Mouse (Mus musculus): ENCODE measurements around the gene Gm21188.
"Not testable (repeated sequence)": the region's sequence is repeated elsewhere in the genome, so short reads cannot be mapped to it uniquely, and the experiment has no call there.

Gene Gm21188

DNA sequence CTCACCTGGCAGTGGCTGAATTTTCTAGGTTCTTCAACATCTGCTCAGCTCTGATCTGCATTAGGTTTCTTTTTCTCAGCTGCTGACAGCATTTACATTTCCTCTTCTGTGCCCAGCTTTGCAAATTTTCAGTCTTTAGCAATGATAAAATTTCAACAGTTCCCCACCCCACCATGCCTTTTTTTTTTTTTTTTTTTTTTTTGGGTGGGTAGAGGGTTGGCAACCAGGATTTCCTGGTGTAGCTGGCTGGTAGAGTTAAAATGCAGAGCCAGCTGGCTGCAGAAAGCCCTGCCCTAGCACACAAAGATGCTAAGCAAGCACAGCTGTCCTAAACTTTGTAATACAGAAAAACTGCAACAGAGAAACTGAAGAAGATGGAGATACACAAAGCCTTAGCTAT lies at the start of gene Gm21188:
TSS of gene Gm21188 (minus strand) at position 110 of the 400 bp plus-strand sequence.
- DNase-seq (ENCODE audit: low spot score in 2 of 2) = not testable (repeated sequence)

DNA sequence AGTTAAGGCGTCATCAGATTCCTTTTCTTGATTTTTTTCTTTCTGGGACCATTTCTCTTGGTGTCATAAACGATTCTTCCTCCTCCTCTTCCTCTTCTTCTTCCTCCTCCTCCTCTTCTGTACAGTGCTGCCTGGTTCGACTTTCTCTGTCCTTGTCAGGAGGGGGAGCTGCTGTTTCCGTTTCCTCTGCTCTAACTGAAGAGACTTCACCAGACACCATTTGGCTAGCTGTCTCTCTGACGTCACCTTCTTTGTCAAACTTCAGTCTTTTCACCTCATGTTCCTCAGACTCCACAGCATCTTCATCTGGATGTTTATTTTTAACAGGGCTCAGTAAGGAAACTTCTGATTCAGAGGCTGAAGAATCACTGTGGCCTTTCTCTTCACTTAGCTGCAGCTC lies 47.3 kb upstream of the Gm21188 start:
- DNase-seq (ENCODE audit: low spot score in 2 of 2) = not testable (repeated sequence)

DNA sequence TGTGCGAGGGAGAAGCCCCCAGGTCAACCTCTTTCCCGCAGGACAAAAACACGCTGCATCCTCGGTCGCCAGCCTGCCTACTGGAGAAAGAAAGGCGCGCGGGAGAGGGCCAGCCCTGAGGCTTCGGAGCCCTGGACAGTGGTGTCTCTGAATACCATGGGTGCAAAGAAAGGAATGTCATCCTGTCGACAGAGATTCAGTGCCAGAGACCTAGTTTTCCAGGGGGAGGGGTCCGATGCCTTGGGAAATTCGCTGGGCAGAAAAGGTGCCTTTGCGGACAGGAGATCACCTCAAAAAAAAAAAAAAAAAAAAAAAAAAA lies 44.9 kb upstream of the Gm21188 start:
- DNase-seq (ENCODE audit: low spot score in 2 of 2) = not testable (repeated sequence)

DNA sequence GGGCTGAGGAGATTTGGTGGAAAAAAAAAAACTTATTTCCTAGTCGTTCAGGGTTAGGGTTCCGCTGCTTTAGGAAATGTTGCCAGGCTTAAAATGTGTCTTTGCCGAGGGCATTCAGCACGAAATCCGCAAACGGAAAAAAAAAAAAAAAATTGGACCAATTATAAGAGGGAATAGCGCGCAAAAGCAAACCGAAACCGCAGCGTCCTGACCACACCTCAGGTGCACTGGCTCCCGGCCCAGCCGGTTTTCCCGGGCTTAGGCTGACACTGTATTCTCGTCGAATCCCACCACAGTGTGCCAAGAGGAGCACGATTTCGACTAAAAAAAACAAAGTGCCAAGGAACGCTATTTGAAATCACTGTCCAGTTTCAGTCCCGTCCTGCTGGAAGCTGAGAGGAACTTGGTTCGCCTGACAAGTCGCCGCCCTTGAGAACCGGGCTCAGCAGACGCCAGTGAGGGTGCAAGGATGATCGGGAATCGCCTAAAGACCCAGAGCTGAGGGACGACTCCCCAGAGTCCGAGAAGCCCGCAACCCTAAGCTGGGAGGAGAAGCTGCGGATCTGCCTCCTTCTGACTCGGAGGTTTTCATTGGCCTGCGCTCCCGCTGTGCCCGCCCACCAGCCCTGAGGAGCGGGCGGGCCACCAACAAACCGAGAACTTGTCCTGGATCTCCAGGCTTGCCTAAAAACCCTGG lies 44.4 kb upstream of the Gm21188 start:
- not testable (repeated sequence) for DNase-seq (ENCODE audit: low spot score in 2 of 2)

DNA sequence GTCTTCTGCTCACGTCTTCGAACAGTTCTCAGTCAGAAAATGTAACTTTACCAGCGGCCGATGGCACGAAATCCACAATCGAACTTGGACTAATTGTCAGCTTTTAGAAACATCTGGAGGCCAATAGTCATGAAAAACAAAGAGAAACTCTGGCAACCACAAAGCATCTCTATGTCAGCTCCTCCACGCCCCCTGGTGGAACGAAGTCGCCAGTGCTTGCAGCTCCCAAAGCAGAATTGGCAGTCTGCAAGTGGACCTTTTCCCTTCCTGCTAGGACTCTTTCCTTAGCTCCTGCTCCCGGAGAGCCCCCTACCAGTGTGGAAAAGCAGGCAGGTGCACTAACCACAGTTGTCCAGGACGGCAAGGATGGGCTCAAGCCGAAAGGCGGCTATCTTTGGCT lies 41.0 kb upstream of the Gm21188 start:
- DNase-seq (ENCODE audit: low spot score in 2 of 2) = not testable (repeated sequence)

DNA sequence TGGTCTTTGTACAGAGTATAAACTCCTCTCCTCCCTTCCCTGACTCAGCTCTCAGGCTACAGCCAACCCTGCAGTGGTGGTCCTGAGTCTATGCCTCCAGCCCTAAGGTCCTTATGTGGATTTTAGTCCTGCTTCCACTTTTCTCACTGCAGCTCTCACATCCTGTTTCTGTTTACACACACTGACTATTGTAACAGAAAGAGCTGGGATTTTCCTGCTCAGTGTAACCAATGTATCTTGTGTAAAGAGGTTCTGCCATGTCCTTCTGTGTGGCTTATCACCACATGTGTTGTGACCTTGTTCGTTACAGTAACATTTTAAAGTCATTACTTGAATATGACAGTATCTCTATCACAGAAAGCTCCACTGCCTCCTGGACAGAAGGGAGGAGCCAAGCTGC lies 27.6 kb upstream of the Gm21188 start:
- DNase-seq (ENCODE audit: low spot score in 2 of 2) = not testable (repeated sequence)

DNA sequence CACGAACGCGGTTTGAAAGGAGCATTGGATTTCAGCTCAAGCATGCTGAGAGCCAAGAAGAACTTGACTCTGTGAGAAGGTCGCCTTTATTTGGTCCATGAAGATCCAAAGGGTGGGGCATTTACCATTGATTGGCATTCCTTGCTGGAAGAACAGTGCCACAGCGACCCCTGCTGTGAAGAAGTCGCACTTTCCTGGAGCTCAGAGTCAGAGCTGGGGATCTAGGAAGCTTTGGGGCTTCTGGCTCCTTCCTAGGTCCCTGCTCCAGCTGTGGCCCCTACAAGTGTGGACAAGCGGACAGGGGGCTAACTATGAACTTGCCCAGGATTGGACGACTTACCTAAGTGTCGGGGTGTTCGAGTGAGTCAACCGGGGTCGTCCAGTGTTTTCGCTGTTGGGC lies 18.9 kb upstream of the Gm21188 start:
- not testable (repeated sequence) for DNase-seq (ENCODE audit: low spot score in 2 of 2)

DNA sequence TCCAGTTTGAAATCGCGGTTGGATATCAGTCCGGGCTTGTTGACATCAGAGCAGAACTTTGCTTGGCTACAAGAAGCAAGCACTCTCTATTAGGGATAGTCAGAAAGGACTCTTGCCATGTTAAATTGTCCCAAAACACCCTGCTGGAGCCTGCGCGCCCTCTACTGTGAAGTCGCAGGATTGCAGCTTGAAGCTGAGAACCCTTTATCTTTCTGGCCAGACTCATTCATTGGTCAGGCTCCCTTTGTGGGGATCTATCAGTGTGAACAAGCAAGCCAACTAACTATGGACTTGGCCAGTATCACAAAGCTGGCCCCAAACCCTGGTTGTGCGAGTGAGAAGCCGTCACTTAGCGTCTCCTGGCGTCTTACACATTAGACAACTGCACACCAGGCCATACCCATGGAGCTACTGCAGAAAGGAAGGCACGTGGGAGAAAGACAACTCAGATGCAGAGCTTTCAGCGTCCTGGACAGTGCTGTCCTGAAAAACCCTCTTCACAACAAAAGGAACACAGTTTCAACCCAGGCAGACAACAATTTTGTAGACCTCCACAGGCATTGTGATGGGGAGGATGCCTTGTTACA lies 18.1 kb upstream of the Gm21188 start:
- DNase-seq (ENCODE audit: low spot score in 2 of 2) = not testable (repeated sequence)

DNA sequence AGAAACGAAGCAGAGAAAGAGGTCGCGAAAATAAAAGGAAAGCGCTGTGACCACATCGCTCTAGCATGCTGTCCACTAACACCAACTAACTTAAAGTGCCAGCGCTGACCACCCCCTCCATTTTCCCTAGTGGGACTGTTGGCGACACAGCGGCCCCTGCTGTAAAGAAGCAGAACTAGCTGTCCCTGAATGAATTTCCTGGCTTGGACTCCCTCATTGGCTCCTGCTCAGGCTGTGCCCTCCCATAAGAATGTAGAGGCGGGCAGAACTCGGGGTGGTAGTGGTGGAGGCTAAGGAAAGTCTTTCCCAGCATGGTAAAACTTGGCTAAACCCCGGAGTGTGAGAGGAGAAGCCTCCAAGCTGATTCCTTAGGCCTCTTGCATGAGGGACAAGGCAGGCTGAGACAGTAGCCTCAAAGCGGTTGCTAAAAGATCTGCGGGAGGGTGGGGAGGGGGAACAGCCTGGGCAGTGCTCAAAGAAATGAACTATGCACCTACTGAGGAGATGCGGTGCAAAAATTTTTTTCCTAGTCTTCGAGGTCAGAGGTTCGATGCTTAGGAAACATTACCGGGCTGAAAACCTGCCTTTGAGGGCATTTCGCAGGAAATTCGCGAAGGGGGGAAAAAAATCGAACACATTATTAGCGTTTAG lies 11.6 kb upstream of the Gm21188 start:
- not testable (repeated sequence) for DNase-seq (ENCODE audit: low spot score in 2 of 2)

DNA sequence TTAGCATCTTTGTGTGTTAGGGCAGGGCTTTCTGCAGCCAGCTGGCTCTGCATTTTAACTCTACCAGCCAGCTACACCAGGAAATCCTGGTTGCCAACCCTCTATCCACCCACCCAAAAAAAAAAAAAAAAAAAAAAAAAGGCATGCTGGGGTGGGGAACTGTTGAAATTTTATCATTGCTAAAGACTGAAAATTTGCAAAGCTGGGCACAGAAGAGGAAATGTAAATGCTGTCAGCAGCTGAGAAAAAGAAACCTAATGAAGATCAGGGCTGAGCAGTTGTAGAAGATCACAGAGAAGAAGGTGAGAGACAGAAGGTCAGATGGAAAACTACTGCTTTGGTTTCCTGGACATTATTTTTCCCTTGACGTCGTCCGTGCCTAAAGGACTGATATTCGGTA lies 10.9 kb upstream of the Gm21188 start:
- not testable (repeated sequence) for DNase-seq (ENCODE audit: low spot score in 2 of 2)

DNA sequence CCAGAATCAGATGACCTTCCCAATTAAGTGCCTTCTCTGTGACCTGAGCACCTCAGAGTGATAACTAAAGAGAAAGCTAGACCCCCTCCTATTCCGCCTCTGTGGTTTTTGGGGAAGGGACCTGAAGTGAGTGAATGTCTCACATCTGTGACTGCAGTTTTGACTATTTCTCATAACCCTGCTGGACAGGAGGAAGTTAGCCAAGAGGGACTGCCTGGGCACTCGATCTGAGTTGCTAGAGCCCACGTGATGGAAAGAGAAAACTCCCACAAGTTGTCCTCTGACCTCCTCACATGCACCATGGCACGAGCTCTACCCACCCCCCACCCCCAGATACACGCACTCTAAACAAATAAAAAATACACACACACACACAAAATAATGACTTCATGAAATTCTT lies 3.4 kb downstream of the Gm21188 start:
- not testable (repeated sequence) for DNase-seq (ENCODE audit: low spot score in 2 of 2)

DNA sequence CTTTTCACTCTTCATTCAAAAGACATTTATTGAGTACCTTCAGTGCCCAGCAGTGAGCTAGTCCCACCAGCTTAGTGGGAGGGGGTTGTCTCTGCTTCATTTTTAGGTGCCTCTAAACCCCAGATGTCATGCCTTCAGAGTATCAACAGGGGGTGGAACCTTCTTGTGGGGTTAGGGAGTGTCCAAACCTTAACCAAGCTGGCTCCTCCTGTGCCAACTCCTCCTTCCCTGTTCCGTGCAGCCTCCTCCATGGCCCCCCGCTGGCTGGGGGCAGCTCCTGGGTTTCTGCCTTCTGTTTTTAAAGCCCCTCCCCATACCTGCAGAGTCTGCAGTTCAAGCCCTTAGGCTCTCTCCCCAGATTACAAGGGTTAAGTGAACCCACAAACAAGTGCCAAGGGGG lies 3.8 kb downstream of the Gm21188 start:
- not testable (repeated sequence) for DNase-seq (ENCODE audit: low spot score in 2 of 2)

DNA sequence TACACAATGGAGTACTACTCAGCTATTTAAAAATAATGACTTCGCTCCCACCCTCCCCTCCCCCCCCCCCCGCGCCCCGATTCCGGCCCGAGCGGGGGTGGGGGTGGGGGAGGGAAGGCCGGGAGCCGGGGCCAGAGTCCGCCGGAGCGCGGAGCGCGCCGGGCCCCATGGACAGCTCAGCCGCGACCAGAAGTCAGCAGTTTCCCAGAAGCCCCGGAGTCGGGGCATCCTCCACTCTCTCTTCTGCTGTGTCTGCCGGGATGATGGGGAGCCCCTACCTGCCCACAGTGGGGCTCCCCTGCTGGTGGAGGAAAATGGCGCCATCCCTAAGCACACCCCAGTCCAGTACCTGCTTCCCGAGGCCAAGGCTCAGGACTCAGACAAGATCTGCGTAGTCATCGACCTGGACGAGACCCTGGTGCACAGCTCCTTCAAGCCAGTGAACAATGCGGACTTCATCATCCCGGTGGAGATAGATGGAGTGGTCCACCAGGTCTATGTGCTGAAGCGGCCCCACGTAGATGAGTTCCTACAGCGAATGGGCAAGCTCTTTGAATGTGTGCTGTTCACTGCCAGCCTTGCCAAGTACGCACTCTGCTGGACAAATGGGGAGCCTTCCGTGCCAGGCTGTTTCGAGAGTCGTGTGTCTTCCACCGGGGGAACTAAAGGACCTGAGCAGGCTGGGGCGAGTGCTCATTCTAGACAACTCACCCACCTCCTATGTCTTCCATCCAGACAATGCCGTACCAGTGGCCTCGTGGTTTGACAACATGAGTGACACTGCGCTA lies 5.4 kb downstream of the Gm21188 start:
- not testable (repeated sequence) for DNase-seq (ENCODE audit: low spot score in 2 of 2)

DNA sequence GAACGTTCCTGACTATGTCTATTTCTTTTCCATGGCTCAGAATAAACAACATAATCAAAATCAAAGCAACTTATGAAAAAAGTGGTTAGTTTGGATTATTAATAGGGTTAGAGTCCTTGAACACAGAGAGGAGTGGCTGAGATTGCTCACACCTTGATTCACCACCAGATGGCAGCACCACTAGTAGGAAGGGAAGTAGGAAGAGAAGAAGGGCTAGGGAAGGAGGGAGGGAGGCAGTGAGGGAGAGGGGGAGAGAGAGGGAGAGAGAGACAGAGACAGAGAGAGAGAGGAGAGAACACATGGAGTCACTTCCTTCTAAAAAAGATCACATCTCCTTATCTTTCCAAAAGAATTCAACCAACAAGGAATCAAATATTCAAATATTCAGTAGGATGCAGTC lies 10.8 kb downstream of the Gm21188 start:
- DNase-seq (ENCODE audit: low spot score in 2 of 2) = peak in 1 of 2 experiments; percentile 56

DNA sequence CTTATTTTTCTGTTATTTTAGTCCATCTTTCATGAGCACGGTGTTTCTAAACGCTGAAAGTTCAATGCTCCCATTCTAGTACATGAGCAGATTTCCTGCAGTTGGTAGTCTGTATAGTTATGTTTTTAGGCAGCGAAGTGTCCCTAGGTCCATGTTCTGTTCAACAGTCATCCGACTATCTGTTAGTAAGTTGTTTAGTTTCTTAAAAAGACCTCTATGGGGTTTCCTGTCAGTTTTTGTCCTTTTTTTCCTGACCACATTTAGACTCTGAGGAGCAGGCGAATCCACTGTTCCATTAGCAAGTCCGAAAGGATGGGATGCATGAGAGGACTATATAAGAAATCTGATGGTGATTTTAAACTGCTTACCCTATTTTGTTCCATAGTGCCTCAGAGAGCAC lies 14.1 kb downstream of the Gm21188 start:
- not testable (repeated sequence) for DNase-seq (ENCODE audit: low spot score in 2 of 2)

DNA sequence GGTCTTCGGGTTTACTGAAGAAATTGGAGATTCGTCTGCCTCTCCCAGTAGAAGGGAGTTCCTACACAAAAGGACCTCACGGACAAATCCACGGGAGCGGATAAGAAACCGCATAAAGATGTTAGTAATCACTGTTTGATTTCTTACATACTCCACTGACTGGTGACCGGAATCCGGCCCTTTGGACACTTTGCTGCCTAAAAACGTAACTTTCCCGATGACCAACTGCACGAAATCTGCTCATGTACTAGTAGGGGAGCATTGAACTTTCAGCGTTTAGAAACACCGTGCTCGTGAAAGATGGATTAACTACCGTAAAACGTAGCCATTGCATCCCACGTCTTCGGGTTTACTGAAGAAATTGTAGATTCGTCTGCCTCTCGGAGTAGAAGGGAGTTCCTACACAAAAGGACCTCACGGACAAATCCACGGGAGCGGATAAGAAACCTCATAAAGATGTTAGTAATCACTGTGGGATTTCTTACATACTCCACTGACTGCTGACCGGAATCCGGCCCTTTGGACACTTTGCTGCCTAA lies 15.3 kb downstream of the Gm21188 start:
- DNase-seq (ENCODE audit: low spot score in 2 of 2) = peak in 1 of 2 experiments; percentile 30

DNA sequence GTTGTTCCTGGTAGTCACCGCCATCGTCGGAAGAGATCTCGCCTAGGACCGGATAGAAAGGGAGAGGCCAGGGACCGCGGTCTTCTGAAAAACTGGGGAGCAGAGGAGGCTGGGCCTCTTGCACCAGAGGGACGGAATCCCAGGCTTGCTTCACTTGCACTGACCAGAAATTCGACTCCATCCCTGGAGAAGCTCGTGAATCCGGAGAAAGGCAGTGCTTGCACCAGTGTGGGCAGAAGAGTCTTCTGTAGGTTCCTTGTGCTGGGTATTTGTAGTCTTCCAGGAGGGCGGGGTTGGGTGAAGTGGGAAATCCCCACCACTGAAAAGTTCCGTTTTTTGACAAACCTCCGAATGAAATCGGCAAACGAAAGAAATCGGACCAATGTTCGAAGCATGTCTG lies 16.8 kb downstream of the Gm21188 start:
- peak in 1 of 2 experiments; percentile 31 for DNase-seq (ENCODE audit: low spot score in 2 of 2)

DNA sequence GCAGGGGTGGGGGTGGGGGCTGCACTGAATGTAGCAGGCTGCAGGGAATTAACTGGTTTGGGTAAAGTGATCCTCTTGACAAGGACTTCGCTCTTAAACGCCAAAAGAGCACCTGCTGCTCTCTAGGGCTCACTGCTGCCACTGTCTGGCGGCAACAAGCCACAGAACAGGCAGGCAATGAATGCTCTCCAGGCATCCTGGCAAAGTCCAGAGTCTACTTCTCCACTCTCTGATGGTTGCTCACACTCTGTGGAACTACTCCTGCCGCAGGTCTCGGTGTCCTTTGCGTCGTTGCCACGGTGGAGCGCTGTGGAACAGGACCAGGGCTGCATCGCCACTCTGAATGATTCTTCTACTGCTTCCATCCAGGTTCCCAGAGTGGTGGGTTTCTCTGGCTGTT lies 17.4 kb downstream of the Gm21188 start:
- DNase-seq (ENCODE audit: low spot score in 2 of 2) = not testable (repeated sequence)

DNA sequence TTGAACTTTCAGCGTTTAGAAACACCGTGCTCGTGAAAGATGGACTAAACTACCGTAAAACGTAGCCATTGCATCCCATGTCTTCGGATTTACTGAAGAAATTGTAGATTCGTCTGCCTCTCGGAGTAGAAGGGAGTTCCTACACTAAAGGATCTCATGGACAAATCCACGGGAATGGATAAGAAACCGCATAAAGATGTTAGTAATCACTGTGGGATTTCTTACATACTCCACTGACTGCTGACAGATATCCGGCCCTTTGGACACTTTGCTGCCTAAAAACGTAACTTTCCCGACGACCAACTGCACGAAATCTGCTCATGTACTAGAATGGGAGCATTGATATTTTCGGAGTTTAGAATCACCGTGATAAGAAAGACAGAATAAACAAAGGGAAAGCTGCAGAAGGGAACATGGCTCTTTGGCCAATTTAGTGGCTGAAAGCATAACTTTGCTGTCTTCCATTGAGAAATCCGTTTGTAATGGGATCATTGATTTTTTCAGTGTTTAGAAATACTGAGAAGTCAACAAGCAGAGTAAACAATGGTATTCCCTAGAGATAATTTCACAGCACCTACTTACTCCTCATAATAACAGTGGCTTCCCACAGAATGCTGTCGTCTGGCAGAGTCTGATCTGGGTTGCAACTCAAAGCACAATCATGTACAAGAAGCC lies 18.3 kb downstream of the Gm21188 start:
- peak; percentile 53 to 61 for DNase-seq (ENCODE audit: low spot score in 2 of 2)

DNA sequence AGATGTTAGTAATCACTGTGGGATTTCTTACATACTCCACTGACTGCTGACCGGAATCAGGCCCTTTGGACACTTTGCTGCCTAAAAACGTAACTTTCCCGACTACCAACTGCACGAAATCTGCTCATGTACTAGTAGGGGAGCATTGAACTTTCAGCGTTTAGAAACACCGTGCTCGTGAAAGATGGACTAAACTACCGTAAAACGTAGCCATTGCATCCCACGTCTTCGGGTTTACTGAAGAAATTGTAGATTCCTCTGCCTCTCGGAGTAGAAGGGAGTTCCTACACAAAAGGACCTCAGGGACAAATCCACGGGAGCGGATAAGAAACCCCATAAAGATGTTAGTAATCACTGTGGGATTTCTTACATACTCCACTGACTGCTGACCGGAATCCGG lies 20.3 kb downstream of the Gm21188 start:
- peak; percentile 33 to 52 for DNase-seq (ENCODE audit: low spot score in 2 of 2)

DNA sequence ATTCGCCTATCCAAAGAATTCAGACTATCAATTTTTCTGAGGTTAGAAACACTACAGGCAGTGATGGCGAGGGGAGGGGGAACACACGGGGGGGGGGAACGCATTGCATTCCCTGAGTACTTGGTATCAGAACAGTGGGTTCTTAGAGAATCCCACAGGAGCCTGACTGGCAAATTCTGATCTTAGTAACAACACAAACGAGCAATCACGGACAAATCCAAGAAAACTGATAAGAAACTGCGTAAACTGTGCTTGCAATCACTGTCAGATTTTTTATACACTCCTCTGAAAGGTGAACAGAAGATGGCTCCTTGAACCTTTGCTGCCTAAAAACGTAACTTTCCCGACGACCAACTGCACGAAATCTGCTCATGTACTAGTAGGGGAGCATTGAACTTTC lies 24.6 kb downstream of the Gm21188 start:
- DNase-seq (ENCODE audit: low spot score in 2 of 2) = not testable (repeated sequence)

Data from right cerebral cortex, postnatal 10 days (tissue).